Mouse (Mus musculus): ENCODE measurements around the gene Gm34302.

DNA sequence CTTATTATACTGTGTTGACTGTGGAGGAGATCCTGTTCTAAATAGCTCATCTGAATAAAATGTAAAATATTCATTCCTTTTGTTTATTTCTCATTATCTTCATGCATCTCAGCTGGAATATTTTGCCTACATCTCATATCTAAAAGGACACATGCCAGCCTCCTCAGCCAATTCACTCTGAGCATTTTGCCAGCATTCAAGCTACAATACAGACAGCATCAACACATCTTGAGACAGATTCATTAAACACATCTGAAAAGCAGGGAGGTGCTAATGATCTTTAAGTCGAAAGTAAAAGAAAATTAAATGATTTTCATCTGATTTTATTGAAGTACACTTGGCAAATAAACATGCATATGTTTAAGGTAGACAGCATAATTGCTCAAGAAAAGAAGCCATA, 48.2 kb upstream of the Gm34302 start:
- TF ChIP-seq POLR2A (IDR thresholded peaks at IDR 0.05; ENCODE audit: low read depth, low read length) = no peak
- TF ChIP-seq CTCF (conservative IDR thresholded peaks at IDR 0.05; ENCODE audit: insufficient read depth, insufficient read length, low read depth, low read length) = no peak

Data from kidney, adult 2 months (tissue).